Mouse (Mus musculus): ENCODE measurements around the gene Fubp3. TPM values are rescaled to one million over a fixed set of nuclear protein-coding genes. Genes with fewer than 3 reads are reported as not detected.

Gene Fubp3
- polyA plus RNA-seq, 1 experiment from 2014 or later, result 76.9 TPM

DNA sequence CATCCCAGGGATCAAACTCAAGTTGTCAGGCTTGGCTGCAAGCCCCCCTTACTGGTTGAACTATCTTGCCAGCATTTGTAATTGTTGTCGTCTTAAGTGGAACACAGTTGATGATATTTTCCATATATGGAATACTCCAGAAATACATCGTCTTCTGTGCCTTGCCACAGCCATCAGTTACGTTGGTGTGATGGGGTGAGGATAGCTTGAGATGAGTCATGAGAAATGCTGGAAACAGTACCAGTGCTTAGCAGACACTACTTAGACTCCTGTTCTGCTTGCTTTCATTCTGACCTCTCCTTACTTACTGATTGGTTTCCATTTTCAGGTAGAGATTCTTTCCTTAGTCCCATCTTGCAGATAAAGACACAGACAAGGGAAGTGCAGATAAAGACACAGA lies 61.1 kb downstream of the Fubp3 start:
- TF ChIP-seq CTCF (IDR thresholded peaks at IDR 0.05), result no peak
- CTCF ChIA-PET, result no interaction called here
- in situ Hi-C loops (cut with MboI; ENCODE audit: low pct_unique_long_range_greater_than_20kb), result no loop called here
- H3K27me3 ChIP-seq, result peaks cover 67% of the 10 kb centered on the region
- POLR2A ChIA-PET, result no interaction called here
- ATAC-seq, result no peak
- DNase-seq (ENCODE audit: low read depth, low spot score), result no peak

DNA sequence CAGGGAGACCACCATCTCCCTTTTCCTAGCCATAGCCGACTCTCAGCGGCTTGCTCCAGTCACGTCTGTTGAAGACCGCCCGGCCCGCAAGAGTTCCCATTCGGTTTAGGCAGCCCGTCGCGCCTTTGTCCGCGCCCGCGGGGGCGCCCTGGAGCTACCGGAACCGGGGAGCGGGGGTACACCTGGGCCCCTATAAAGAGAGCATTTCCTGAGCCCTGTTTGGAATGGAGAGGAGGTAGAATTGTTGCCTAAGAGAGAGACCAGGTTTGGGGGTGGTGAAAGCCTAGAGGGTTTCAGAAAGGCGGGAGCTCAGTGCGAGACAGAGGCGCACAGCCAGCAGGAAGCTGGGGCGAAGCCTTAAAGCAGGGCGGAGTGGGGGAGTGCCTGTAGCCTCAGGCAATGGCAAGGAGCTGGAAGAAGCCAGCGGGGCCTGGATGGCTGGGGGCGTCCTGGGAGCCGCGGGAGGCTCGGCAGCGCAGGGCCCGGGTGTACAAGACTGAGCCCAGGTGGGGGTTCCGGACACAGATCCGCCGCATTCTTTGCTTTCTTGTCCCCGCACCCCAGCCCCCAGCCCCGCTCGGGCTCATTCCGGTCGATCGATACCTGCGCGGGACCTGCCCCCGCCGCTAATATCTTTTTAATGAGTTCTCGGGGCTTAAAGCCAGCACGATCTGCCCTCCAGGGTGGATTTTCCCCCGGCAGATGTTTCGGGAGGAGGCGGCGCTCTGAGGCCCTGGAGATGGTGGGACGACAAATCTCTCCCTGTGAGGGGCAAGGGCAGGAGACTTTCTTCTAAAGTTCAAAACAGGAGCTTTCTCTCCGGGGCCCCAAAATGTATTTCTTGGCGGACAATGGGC lies 63.1 kb downstream of the Fubp3 start:
- no peak for TF ChIP-seq CTCF (IDR thresholded peaks at IDR 0.05)
- CTCF ChIA-PET, result no interaction called here
- no peak for DNase-seq (ENCODE audit: low read depth, low spot score)
- in situ Hi-C loops (cut with MboI; ENCODE audit: low pct_unique_long_range_greater_than_20kb), result no loop called here
- ATAC-seq, result no peak
- peaks cover 80% of the 10 kb centered on the region for H3K27me3 ChIP-seq
- POLR2A ChIA-PET, result no interaction called here

DNA sequence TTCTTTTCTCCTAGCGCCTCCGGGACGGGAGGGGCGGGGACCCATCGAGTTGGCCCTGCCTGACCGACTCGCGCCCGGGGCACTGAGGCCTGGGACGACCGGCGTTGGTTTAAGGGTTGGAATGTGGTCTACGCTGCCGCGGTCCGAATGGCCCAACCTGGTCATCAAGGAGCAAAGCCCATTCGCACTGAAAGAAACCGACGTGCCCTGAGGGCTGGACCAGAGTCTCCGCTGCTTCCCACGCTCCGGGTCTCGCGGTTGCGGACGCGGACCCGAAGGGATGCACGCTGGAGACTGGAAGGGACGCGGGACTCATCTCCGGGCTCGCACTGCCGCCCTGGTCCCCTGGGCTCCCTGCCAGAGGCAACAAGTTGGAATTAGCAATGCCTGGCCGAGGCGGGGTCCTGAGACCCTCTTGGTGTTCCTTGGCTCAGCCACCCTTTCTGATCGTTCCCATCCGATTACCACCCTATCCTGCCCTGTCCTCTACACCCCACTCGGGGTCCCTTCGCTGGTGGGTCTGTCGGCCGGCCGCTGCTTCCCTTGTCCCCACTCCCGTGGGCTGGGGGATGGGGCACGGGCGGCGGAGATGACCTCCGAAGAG lies 63.8 kb downstream of the Fubp3 start:
- ChIA-PET POLR2A (no interaction called here), CTCF (no interaction called here)
- in situ Hi-C loops (cut with MboI; ENCODE audit: low pct_unique_long_range_greater_than_20kb), result no loop called here
- DNase-seq (ENCODE audit: low read depth, low spot score) (no peak), ATAC-seq (no peak)
- H3K27me3 ChIP-seq, result peaks cover 88% of the 10 kb centered on the region
- no peak for TF ChIP-seq CTCF (IDR thresholded peaks at IDR 0.05)

DNA sequence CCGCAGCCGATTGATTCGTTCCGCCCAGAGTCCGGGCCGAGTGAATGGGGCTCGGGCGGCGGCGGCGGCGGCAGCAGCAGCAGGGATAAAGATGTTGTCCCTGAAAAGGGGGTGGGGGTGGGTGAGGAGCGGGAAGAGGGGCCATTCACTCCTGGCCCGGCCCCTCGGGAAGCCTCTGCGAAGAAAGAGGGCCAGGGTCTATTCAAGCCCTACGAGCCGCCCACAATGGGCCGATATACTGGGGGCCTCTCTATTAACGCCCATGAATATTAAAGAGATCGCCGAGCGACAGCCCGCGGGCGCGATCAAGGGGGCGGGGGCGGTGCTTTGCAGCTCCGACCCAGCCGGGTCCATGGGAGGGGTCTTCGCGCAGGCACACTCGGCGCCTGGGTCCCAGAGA lies 64.3 kb downstream of the Fubp3 start:
- POLR2A ChIA-PET, result no interaction called here
- no peak for ATAC-seq
- TF ChIP-seq CTCF (IDR thresholded peaks at IDR 0.05), result no peak
- H3K27me3 ChIP-seq, result peaks cover 93% of the 10 kb centered on the region
- DNase-seq (ENCODE audit: low read depth, low spot score), result no peak
- in situ Hi-C loops (cut with MboI; ENCODE audit: low pct_unique_long_range_greater_than_20kb), result no loop called here
- CTCF ChIA-PET, result no interaction called here

DNA sequence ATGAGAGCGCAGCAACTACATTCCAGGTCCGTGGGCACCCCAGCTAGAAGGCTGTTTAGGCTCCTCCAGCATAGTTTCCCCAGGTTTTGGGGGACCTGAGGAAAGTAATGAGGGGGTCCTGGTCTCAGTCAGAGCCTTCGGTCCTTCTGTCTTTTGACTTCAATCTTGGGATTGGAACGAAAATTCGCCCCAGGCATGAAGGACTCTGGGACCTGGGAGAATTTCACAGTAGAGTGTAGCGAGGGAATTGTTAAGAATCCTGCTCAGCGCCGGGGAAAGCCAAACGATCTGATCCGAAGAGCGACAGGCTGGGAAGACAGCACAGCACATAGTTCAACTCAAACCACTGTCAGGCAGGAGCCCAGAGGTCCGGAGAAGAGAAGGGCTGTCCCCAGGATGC lies 64.9 kb downstream of the Fubp3 start:
- ATAC-seq (no peak), DNase-seq (ENCODE audit: low read depth, low spot score) (no peak)
- in situ Hi-C loops (cut with MboI; ENCODE audit: low pct_unique_long_range_greater_than_20kb), result no loop called here
- no peak for TF ChIP-seq CTCF (IDR thresholded peaks at IDR 0.05)
- CTCF ChIA-PET, result no interaction called here
- POLR2A ChIA-PET, result no interaction called here
- H3K27me3 ChIP-seq, result peaks cover 98% of the 10 kb centered on the region

DNA sequence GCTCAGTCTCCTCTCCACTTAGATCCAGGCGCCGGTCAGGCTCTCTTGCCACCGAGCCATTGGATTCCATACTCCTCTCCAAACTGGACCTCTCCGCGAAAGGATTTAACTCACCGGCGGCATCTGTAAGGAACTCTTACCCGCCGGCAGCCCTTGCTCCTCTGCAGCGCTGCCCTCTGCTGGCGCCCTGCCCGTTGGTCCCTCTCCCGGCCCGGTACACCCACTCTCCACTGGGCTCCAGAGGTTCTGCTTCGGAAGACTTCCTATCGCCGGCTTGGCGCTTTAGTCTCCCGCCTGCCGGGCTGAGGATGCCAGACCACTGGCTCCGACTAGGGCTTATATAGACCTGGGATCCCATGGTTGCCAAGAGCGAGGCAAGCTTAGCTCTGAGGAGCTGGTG lies 65.4 kb downstream of the Fubp3 start:
- in situ Hi-C loops (cut with MboI; ENCODE audit: low pct_unique_long_range_greater_than_20kb), result no loop called here
- CTCF ChIA-PET, result no interaction called here
- ATAC-seq (no peak), DNase-seq (ENCODE audit: low read depth, low spot score) (no peak)
- peaks cover 99% of the 10 kb centered on the region for H3K27me3 ChIP-seq
- POLR2A ChIA-PET, result no interaction called here
- TF ChIP-seq CTCF (IDR thresholded peaks at IDR 0.05), result no peak

DNA sequence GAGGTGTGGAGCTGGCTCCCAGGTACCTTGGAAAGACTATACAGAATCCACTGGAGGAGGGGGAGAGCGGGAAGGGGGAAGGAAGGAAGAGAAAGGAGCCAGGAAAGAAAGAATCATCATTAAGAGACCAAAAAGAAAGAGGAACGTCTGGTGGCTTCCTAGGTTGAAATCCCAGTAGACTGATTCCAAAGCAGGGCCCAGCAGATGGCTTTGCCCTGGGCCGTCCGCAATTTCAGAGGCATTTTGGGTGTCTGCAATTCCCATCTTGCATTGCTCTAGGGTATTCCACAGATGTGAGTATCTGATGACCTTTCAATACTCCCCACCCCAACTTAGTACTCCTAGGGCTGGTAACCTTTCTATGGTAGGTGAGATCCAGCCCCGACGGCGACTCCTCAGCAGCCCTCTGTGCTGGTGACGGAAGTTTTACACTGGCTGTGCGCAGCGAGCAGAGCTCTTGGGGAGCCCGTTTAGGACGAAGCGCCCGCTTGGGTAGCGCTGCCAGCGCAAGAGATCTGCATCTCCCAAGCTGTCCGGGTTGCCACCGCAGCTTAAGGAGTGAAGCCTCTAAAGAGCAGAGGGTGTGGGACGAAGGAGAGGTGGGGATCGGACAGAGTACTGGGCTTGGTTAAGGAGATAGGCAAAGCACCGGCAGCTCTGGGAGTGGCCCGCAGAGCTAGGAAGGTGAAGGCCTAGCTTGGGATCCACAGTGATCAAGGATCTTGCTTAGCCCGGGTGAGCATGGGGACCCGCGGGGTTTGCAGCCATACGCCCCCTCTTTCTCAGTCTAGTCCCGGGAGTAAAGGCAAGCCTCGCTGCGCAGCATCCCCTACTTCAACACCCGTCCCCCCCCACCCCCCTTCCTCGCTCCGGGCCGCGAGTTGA lies 66.4 kb downstream of the Fubp3 start:
- TF ChIP-seq CTCF (IDR thresholded peaks at IDR 0.05), result no peak

DNA sequence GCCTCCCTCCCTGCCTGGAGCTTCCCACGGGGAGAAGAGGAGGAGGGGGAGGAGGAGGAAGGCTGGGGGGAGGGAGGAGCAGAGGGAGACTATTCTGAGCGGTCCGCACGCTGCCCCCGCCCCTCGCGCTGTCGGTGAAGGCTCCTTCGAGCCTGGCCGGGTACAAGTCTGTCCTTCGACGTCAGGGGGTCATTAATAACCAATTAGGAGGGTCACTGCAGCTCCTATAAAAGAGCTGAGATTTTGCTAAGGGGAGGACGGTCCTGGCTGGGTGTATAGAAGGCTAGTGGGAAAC lies 67.0 kb downstream of the Fubp3 start:
- DNase-seq (ENCODE audit: low read depth, low spot score) (no peak), ATAC-seq (no peak)
- no peak for TF ChIP-seq CTCF (IDR thresholded peaks at IDR 0.05)
- POLR2A ChIA-PET, result interaction anchor here (0.7 kb wide), 1 partner anchor 22 kb away, joined by 6 read pairs; no protein-coding TSS in a partner anchor
- in situ Hi-C loops (cut with MboI; ENCODE audit: low pct_unique_long_range_greater_than_20kb), result no loop called here
- H3K27me3 ChIP-seq, result peaks cover 99% of the 10 kb centered on the region
- CTCF ChIA-PET, result no interaction called here

More for the DNA sequence above, 66.4 kb downstream of the Fubp3 start:
- POLR2A ChIA-PET, result interaction anchor here (0.7 kb wide), 1 partner anchor 23 kb away, joined by 6 read pairs; no protein-coding TSS in a partner anchor
- ATAC-seq (no peak), DNase-seq (ENCODE audit: low read depth, low spot score) (no peak)
- peaks cover 99% of the 10 kb centered on the region for H3K27me3 ChIP-seq
- CTCF ChIA-PET, result no interaction called here
- in situ Hi-C loops (cut with MboI; ENCODE audit: low pct_unique_long_range_greater_than_20kb), result no loop called here

DNA sequence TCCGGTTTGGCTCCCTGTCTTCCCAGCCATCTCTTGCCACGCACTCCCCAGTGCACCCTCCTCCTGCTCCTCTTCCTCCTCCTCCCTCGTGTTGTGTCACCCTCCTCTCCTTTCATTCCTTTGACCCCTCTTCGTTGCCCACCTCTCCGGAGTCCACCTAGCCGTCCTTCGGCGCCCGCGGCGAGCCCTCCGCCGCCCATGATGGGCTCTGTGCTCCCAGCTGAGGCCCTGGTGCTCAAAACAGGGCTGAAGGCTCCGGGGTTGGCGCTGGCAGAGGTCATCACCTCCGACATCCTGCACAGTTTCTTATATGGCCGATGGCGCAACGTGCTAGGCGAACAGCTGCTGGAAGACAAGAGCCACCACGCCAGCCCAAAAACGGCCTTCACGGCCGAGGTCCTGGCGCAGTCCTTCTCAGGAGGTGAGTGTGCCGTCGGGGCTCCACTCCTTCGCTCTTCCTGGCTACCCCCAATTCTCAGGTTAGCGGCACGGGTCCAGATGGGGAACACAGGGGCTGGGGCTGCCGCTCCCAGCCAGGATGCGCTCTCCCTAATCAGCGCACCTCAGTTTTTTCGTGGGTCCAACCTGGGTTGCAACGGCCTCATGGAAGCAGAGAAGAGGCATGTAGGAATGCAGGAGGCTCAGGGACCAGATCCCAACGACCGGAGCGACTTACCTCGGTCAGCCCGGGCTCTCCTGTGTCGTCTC lies 67.6 kb downstream of the Fubp3 start, which contains the start of gene Prdm12:
Gene Prdm12 (plus strand): TSS at position 137 of the 708 bp plus-strand sequence.
- DNase-seq (ENCODE audit: low read depth, low spot score), result no peak
- peaks cover 99% of the 10 kb centered on the region for H3K27me3 ChIP-seq
- in situ Hi-C loops (cut with MboI; ENCODE audit: low pct_unique_long_range_greater_than_20kb), result no loop called here
- ChIA-PET POLR2A (interaction anchor here (0.7 kb wide), 1 partner anchor 22 kb away, joined by 6 read pairs; no protein-coding TSS in a partner anchor), CTCF (no interaction called here)
- no peak for TF ChIP-seq CTCF (IDR thresholded peaks at IDR 0.05)
- no peak for ATAC-seq
